Mouse (Mus musculus): Measurements from ENCODE around the gene Lrmda. TPM values are rescaled to one million over a fixed set of nuclear protein-coding genes. Genes with fewer than 3 reads are reported as not detected.

Lrmda gene
- total RNA-seq, 2 experiments from 2014 or later, result 2.6 to 2.9 TPM

- no peak overlapping the region for H3K27ac ChIP-seq
- DNase-seq, result no peak
- intact Hi-C loops (cut with DNase I), result no loop called here
Measured at GRCm38 (mm10) chr14:22695448-22695847, 675.9 kb downstream of the Lrmda start.

GRCm38 (mm10) chr14:22695931-22696365 lies 676.4 kb downstream of the Lrmda start:
- intact Hi-C loops (cut with DNase I), result no loop called here
- Histone ChIP-seq H3K4me3 (no peak overlapping the region), H3K27ac (no peak overlapping the region)
- no peak for TF ChIP-seq CTCF (IDR thresholded peaks at IDR 0.05)
- no peak for DNase-seq

More at GRCm38 (mm10) chr14:22695448-22695847, 675.9 kb downstream of the Lrmda start:
- TF ChIP-seq CTCF (IDR thresholded peaks at IDR 0.05), result no peak
- no peak overlapping the region for H3K4me3 ChIP-seq

- Histone ChIP-seq H3K27ac (no peak overlapping the region), H3K4me3 (no peak overlapping the region)
- TF ChIP-seq CTCF (IDR thresholded peaks at IDR 0.05), result no peak
- intact Hi-C loops (cut with DNase I), result no loop called here
- DNase-seq, result no peak
Measured at GRCm38 (mm10) chr14:22700236-22700635, 680.7 kb downstream of the Lrmda start.

GRCm38 (mm10) chr14:22700690-22701089 lies 681.2 kb downstream of the Lrmda start:
- no peak for TF ChIP-seq CTCF (IDR thresholded peaks at IDR 0.05)
- H3K4me3 ChIP-seq, result no peak overlapping the region
- no peak for DNase-seq
- intact Hi-C loops (cut with DNase I), result no loop called here
- H3K27ac ChIP-seq, result no peak overlapping the region

GRCm38 (mm10) chr14:22707958-22708701 lies 688.6 kb downstream of the Lrmda start:
- intact Hi-C loops (cut with DNase I), result no loop called here
- DNase-seq, result no peak
- no peak for TF ChIP-seq CTCF (IDR thresholded peaks at IDR 0.05)
- no peak overlapping the region for H3K4me3 ChIP-seq
- H3K27ac ChIP-seq, result no peak overlapping the region

GRCm38 (mm10) chr14:22710071-22710661 lies 690.7 kb downstream of the Lrmda start:
- Histone ChIP-seq H3K4me3 (no peak overlapping the region), H3K27ac (no peak overlapping the region)
- DNase-seq, result no peak
- intact Hi-C loops (cut with DNase I), result no loop called here
- TF ChIP-seq CTCF (IDR thresholded peaks at IDR 0.05), result no peak

GRCm38 (mm10) chr14:22712388-22712787 lies 692.9 kb downstream of the Lrmda start:
- no peak overlapping the region for H3K4me3 ChIP-seq
- DNase-seq, result no peak
- TF ChIP-seq CTCF (IDR thresholded peaks at IDR 0.05), result no peak
- intact Hi-C loops (cut with DNase I), result no loop called here
- H3K27ac ChIP-seq, result no peak overlapping the region

GRCm38 (mm10) chr14:22715581-22716378 lies 696.3 kb downstream of the Lrmda start:
- Histone ChIP-seq H3K4me3 (no peak overlapping the region), H3K27ac (no peak overlapping the region)
- no peak for DNase-seq
- TF ChIP-seq CTCF (IDR thresholded peaks at IDR 0.05), result no peak
- intact Hi-C loops (cut with DNase I), result no loop called here

GRCm38 (mm10) chr14:22719968-22720367 lies 700.5 kb downstream of the Lrmda start:
- TF ChIP-seq CTCF (IDR thresholded peaks at IDR 0.05), result no peak
- no peak overlapping the region for H3K27ac ChIP-seq
- no peak for DNase-seq
- intact Hi-C loops (cut with DNase I), result no loop called here
- H3K4me3 ChIP-seq, result no peak overlapping the region

GRCm38 (mm10) chr14:22721845-22722244 lies 702.3 kb downstream of the Lrmda start:
- no peak overlapping the region for H3K4me3 ChIP-seq
- no peak for DNase-seq
- TF ChIP-seq CTCF (IDR thresholded peaks at IDR 0.05), result no peak
- intact Hi-C loops (cut with DNase I), result no loop called here
- no peak overlapping the region for H3K27ac ChIP-seq

- no peak for TF ChIP-seq CTCF (IDR thresholded peaks at IDR 0.05)
- no peak overlapping the region for H3K27ac ChIP-seq
- H3K4me3 ChIP-seq, result no peak overlapping the region
- DNase-seq, result no peak
- intact Hi-C loops (cut with DNase I), result no loop called here
Measured at GRCm38 (mm10) chr14:22727548-22727947, 708.0 kb downstream of the Lrmda start.

- Histone ChIP-seq H3K27ac (no peak overlapping the region), H3K4me3 (no peak overlapping the region)
- intact Hi-C loops (cut with DNase I), result no loop called here
- no peak for TF ChIP-seq CTCF (IDR thresholded peaks at IDR 0.05)
- no peak for DNase-seq
Measured at GRCm38 (mm10) chr14:22728611-22729223, 709.2 kb downstream of the Lrmda start.

GRCm38 (mm10) chr14:22738603-22739002 lies 719.1 kb downstream of the Lrmda start:
- intact Hi-C loops (cut with DNase I), result no loop called here
- TF ChIP-seq CTCF (IDR thresholded peaks at IDR 0.05), result no peak
- no peak for DNase-seq
- Histone ChIP-seq H3K27ac (no peak overlapping the region), H3K4me3 (no peak overlapping the region)

Measured in gastrocnemius, adult 2 months (tissue).